Mouse (Mus musculus): ENCODE results near the gene St6galnac3. TPM values are rescaled to one million over a fixed set of nuclear protein-coding genes. Genes with fewer than 3 reads are reported as not detected.

Gene St6galnac3
- polyA plus RNA-seq, 1 experiment, result 13.6 TPM

GRCm38 (mm10) chr3:153605089-153605766 lies 119.7 kb downstream of the St6galnac3 start:
- no peak overlapping the region for H3K4me3 ChIP-seq (replicated peaks; ENCODE audit: control insufficient read depth, low read depth, low read length)
- H3K27ac ChIP-seq (ENCODE audit: control insufficient read depth, insufficient read depth, low read depth, low read length, poor library complexity), result no peak overlapping the region
- TF ChIP-seq CTCF (IDR thresholded peaks at IDR 0.05; ENCODE audit: control insufficient read depth, insufficient read depth, low read length) (no peak), POLR2A (IDR thresholded peaks at IDR 0.05; ENCODE audit: borderline replicate concordance, control insufficient read depth, low read depth, low read length) (no peak)
- WGBS, result 91% methylated on average over 19 of the region's 19 CpGs
- H3K4me1 ChIP-seq (ENCODE audit: control insufficient read depth, insufficient read depth, low read length), result no peaks in the 10 kb centered on the region; the same call in 1 of the 2 replicates

GRCm38 (mm10) chr3:153599179-153599578 lies 125.8 kb downstream of the St6galnac3 start:
- no peak overlapping the region for H3K27ac ChIP-seq (ENCODE audit: control insufficient read depth, insufficient read depth, low read depth, low read length, poor library complexity)
- 65% methylated on average over 2 of the region's 2 CpGs for WGBS
- no peak for TF ChIP-seq POLR2A (IDR thresholded peaks at IDR 0.05; ENCODE audit: borderline replicate concordance, control insufficient read depth, low read depth, low read length)
- H3K4me1 ChIP-seq (ENCODE audit: control insufficient read depth, insufficient read depth, low read length), result no peaks in the 10 kb centered on the region
- H3K4me3 ChIP-seq (replicated peaks; ENCODE audit: control insufficient read depth, low read depth, low read length), result no peak overlapping the region

GRCm38 (mm10) chr3:153598631-153599030 lies 126.3 kb downstream of the St6galnac3 start:
- Histone ChIP-seq H3K4me1 (ENCODE audit: control insufficient read depth, insufficient read depth, low read length) (no peaks in the 10 kb centered on the region), H3K4me3 (replicated peaks; ENCODE audit: control insufficient read depth, low read depth, low read length) (no peak overlapping the region), H3K27ac (ENCODE audit: control insufficient read depth, insufficient read depth, low read depth, low read length, poor library complexity) (no peak overlapping the region)
- 90% methylated on average over 6 of the region's 6 CpGs for WGBS
- TF ChIP-seq POLR2A (IDR thresholded peaks at IDR 0.05; ENCODE audit: borderline replicate concordance, control insufficient read depth, low read depth, low read length) (no peak), CTCF (IDR thresholded peaks at IDR 0.05; ENCODE audit: control insufficient read depth, insufficient read depth, low read length) (no peak)

- Histone ChIP-seq H3K27ac (ENCODE audit: control insufficient read depth, insufficient read depth, low read depth, low read length, poor library complexity) (no peak overlapping the region), H3K4me3 (replicated peaks; ENCODE audit: control insufficient read depth, low read depth, low read length) (no peak overlapping the region), H3K4me1 (ENCODE audit: control insufficient read depth, insufficient read depth, low read length) (no peaks in the 10 kb centered on the region)
- TF ChIP-seq CTCF (IDR thresholded peaks at IDR 0.05; ENCODE audit: control insufficient read depth, insufficient read depth, low read length) (no peak), POLR2A (IDR thresholded peaks at IDR 0.05; ENCODE audit: borderline replicate concordance, control insufficient read depth, low read depth, low read length) (no peak)
- WGBS, result 90% methylated on average over 9 of the region's 9 CpGs
Observed at GRCm38 (mm10) chr3:153594531-153594930, 130.4 kb downstream of the St6galnac3 start.

GRCm38 (mm10) chr3:153593978-153594377 lies 131.0 kb downstream of the St6galnac3 start:
- H3K4me3 ChIP-seq (replicated peaks; ENCODE audit: control insufficient read depth, low read depth, low read length), result no peak overlapping the region
- 73% methylated on average over 4 of the region's 4 CpGs for WGBS
- no peak overlapping the region for H3K27ac ChIP-seq (ENCODE audit: control insufficient read depth, insufficient read depth, low read depth, low read length, poor library complexity)
- TF ChIP-seq POLR2A (IDR thresholded peaks at IDR 0.05; ENCODE audit: borderline replicate concordance, control insufficient read depth, low read depth, low read length) (no peak), CTCF (IDR thresholded peaks at IDR 0.05; ENCODE audit: control insufficient read depth, insufficient read depth, low read length) (no peak)
- no peaks in the 10 kb centered on the region for H3K4me1 ChIP-seq (ENCODE audit: control insufficient read depth, insufficient read depth, low read length)

GRCm38 (mm10) chr3:153593103-153593502 lies 131.9 kb downstream of the St6galnac3 start:
- H3K4me1 ChIP-seq (ENCODE audit: control insufficient read depth, insufficient read depth, low read length), result no peaks in the 10 kb centered on the region
- no peak overlapping the region for H3K27ac ChIP-seq (ENCODE audit: control insufficient read depth, insufficient read depth, low read depth, low read length, poor library complexity)
- 51% methylated on average over 3 of the region's 3 CpGs for WGBS
- H3K4me3 ChIP-seq (replicated peaks; ENCODE audit: control insufficient read depth, low read depth, low read length), result no peak overlapping the region
- TF ChIP-seq CTCF (IDR thresholded peaks at IDR 0.05; ENCODE audit: control insufficient read depth, insufficient read depth, low read length), result no peak
- no peak for TF ChIP-seq POLR2A (IDR thresholded peaks at IDR 0.05; ENCODE audit: borderline replicate concordance, control insufficient read depth, low read depth, low read length)

GRCm38 (mm10) chr3:153587594-153587993 lies 137.4 kb downstream of the St6galnac3 start:
- no peaks in the 10 kb centered on the region for H3K4me1 ChIP-seq (ENCODE audit: control insufficient read depth, insufficient read depth, low read length)
- no peak overlapping the region for H3K27ac ChIP-seq (ENCODE audit: control insufficient read depth, insufficient read depth, low read depth, low read length, poor library complexity)
- no peak overlapping the region for H3K4me3 ChIP-seq (replicated peaks; ENCODE audit: control insufficient read depth, low read depth, low read length)
- WGBS, result 87% methylated on average over 1 of the region's 1 CpGs
- TF ChIP-seq POLR2A (IDR thresholded peaks at IDR 0.05; ENCODE audit: borderline replicate concordance, control insufficient read depth, low read depth, low read length), result no peak
- no peak for TF ChIP-seq CTCF (IDR thresholded peaks at IDR 0.05; ENCODE audit: control insufficient read depth, insufficient read depth, low read length)

- TF ChIP-seq POLR2A (IDR thresholded peaks at IDR 0.05; ENCODE audit: borderline replicate concordance, control insufficient read depth, low read depth, low read length) (no peak), CTCF (IDR thresholded peaks at IDR 0.05; ENCODE audit: control insufficient read depth, insufficient read depth, low read length) (no peak)
- H3K4me3 ChIP-seq (replicated peaks; ENCODE audit: control insufficient read depth, low read depth, low read length), result no peak overlapping the region
- H3K27ac ChIP-seq (ENCODE audit: control insufficient read depth, insufficient read depth, low read depth, low read length, poor library complexity), result no peak overlapping the region
- H3K4me1 ChIP-seq (ENCODE audit: control insufficient read depth, insufficient read depth, low read length), result no peaks in the 10 kb centered on the region
- 82% methylated on average over 3 of the region's 3 CpGs for WGBS
Observed at GRCm38 (mm10) chr3:153584836-153585235, 140.1 kb downstream of the St6galnac3 start.

GRCm38 (mm10) chr3:153582065-153582464 lies 142.9 kb downstream of the St6galnac3 start:
- H3K4me3 ChIP-seq (replicated peaks; ENCODE audit: control insufficient read depth, low read depth, low read length), result no peak overlapping the region
- 89% methylated on average over 4 of the region's 4 CpGs for WGBS
- H3K27ac ChIP-seq (ENCODE audit: control insufficient read depth, insufficient read depth, low read depth, low read length, poor library complexity), result no peak overlapping the region
- TF ChIP-seq POLR2A (IDR thresholded peaks at IDR 0.05; ENCODE audit: borderline replicate concordance, control insufficient read depth, low read depth, low read length) (no peak), CTCF (IDR thresholded peaks at IDR 0.05; ENCODE audit: control insufficient read depth, insufficient read depth, low read length) (no peak)
- no peaks in the 10 kb centered on the region for H3K4me1 ChIP-seq (ENCODE audit: control insufficient read depth, insufficient read depth, low read length)

Data from bone marrow, adult 2 months (tissue).